Mouse (Mus musculus) left cerebral cortex, postnatal 36 days (tissue): ENCODE measurements at regions not wholly inside any gene's neighbourhood (a gene's known extent, or its start where the extent isn't known, plus 50 kb on each side); places are given as distances from the start of the nearest gene placed in this dataset.

Source experiments
- DNase-seq, 2 experiments: peaks; one replicate each; pipeline ENCODE4 v3.0.0; 2021 to 2022; ENCODE audit warnings: low spot score in 2 of 2, mixed read lengths in 1 of 2
- intact Hi-C: fragments of 180-260 bp; cut with DNase I; formaldehyde crosslinking; loops from one replicate; pipeline ENCODE4 v1.15.1; 2025

GRCm38 (mm10) chr14:28750301-28750700, 245.8 kb downstream of the Wnt5a start:
- intact Hi-C loops: no loop called here
- DNase-seq: no peak

- DNase-seq: no peak
- intact Hi-C loops: no loop called here
Measured at GRCm38 (mm10) chr14:28765201-28765600, 252.8 kb upstream of the Lrtm1 start.

DNA sequence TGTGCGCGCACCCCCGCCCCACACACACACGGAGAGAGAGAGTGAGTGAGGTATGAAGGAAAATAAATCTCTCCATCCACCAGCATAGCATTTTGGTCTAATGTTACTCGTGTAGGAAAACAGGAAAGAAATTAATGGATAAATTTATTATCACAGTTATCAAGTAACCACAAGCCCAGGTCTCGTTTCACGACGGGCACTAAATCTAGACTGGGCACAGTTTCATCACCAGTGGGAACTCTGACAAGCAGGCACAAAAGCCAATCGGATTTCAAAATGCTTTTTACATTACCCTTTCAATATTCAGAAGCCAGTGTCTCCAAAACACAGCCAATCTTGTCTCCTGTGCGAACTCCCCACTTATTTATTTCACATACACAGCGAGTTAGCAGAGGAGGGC, 244.9 kb upstream of the Lrtm1 start:
- intact Hi-C loops: no loop called here
- no peak for DNase-seq

GRCm38 (mm10) chr14:28775686-28776085, 242.3 kb upstream of the Lrtm1 start:
- DNase-seq: no peak
- intact Hi-C loops: no loop called here

DNA sequence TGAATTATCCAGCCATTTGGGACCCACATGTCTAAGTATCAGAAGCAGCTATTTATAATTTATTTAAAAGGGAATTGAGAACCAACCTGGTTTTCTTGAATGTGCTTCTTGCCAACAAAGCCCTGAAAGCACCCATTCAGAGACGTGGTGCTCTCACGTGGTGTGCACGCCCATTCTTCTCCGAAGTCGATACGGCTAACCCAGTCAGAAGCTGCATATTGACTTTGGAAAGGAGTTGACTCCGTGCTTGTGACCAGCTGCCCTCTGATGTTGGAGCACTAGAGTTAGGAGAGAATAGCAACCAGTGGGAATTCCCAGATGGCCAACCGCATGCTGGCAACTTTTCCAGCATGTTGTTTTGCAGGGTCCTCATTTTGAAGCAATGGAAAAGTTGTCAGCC, 240.2 kb upstream of the Lrtm1 start:
- DNase-seq: no peak
- intact Hi-C loops: no loop called here

GRCm38 (mm10) chr14:28781660-28782059, 236.3 kb upstream of the Lrtm1 start:
- intact Hi-C loops: no loop called here
- no peak for DNase-seq

DNA sequence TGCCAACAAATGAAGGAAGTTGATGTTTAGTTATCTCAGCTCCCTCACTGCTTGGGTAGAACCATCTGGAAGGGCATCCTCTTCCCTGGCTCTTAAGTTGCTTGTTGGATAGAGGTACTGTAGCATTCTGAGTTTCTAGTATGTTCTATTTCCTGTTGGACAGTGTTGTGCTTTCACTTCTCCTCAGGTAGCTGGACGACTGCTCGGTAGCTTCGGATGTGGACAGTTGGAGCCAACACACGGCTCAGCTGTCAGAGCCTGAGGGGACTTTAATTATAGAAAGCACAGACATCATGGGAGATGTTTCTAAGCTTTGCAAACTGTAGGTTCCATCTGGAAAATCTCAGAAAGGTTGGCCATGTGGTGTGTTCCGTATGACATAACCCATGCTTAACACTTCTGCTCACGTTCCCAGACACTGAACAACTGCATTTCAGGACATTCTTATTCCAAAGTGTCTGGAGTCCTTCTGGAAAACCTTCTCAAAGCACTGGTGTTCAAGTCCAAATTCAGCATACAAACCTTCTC, 233.8 kb upstream of the Lrtm1 start:
- intact Hi-C loops: no loop called here
- no peak for DNase-seq

DNA sequence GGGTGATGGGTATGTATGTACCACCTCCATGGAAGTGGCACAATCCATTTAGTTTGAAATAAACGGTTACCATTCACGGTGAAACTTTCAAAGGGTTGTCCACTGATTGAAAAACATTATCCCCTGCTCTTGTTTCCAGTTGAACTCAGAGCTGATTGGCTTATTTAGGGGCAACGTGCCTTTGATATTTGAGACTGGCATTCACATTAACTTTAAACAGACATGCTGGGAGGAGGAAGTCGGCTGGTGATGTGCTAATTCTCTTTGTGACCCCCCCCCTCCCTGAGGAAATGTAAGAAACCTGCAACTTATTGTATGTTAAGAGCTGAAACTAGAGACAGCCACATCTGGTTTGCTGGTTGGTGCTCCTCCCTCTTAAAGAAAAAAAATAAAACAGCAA, 219.7 kb upstream of the Lrtm1 start:
- intact Hi-C loops: no loop called here
- DNase-seq: no peak

DNA sequence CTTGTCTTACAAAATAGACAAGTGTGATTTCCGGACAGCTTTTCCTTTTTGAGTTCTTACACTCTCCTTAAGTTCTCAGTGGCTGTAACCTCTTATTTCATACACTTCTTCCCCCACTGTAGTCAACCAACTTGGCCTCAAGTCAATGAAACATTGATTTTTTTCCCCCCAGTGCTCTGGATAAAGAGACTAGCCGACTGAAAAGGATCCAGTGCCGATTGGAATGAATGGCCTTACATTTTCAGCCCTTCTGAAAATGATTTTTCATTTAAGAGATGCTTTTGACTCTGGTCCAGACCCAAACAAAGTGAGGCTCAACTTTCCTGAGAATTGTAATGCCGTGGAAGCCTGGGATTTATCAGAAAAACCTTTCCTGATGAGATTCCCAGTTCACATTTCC, 216.3 kb upstream of the Lrtm1 start:
- intact Hi-C loops: no loop called here
- DNase-seq: no peak

DNA sequence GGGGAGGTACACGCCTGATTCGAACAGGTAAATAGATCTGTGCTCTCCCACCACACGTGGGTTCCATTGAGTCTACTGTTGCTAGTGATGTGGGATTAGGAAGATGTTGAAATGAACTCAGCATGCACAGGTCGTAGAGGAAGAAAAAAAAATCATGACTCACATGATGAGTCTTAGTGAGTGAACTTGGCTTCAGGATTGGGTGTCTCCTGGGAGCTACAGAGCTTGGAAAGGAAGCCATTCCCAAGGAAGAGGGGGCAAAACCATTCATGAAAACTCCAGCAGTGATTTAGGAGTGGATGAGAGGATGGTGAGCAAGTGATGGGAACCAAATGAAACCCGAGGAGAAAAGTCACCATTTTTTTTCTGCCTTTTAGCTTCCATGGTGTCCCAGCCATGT, 215.9 kb upstream of the Lrtm1 start:
- intact Hi-C loops: no loop called here
- DNase-seq: no peak

DNA sequence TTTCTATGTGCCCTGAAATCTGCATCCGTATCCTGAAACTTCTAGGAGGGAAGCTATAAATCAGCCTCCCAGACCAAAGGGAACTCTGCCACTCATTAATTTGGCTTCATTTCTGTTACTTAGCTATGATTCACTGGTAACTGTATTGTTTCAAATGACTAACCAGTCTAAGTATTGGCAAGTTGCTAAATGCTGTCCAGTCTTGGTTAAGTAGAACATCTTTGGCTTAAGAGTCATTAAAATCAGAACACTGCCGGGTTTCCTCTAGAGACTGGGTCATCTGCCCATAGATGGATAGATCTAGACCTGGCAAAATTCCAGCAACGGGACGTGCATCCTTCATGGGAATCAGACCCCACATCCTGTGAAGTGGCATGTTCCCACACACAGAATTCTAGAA, 209.9 kb upstream of the Lrtm1 start:
- DNase-seq: no peak
- intact Hi-C loops: no loop called here

DNA sequence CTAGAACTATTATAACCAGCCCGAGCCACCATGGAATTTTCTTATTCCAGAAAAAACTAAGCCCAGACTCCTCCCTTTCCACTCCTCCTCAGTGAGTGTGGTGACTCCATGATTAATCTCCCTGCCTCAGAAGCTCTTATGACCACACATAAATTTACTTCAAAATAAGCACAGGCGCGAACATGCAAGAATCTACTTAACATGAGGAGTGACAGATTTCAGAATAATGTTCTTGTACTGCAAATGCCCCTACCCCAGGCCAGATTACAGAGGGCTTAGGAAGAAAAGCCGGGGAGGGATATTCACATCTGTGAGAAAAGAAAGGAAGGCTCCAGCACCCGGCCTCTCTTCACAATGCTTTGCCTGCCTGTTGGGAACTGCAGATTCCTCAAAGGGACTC, 208.7 kb upstream of the Lrtm1 start:
- intact Hi-C loops: no loop called here
- DNase-seq: no peak

- peak; percentile 9 to 10 for DNase-seq
- intact Hi-C loops: no loop called here
Measured at GRCm38 (mm10) chr14:28820970-28821369, 197.0 kb upstream of the Lrtm1 start.

- intact Hi-C loops: no loop called here
- DNase-seq: no peak
Measured at GRCm38 (mm10) chr14:28827186-28827585, 190.8 kb upstream of the Lrtm1 start.

DNA sequence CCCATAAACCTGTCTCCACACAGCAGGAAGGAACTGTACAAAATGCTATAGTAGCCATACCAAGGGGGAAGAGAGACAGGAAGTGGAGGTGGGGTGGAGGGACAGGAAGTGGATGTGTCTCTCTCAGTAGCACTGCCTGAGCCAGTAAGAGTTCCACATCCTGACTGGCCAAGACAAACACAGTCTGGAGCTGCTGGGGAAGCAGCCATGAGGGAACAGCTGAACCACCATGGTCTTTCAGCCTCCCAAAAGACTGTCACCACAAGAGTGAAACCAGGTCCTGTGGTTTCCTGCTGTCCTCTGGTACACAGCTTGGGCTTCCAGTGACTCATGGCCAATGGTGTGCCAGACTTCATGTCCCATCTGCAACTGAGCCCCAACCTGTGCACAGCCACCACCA, 180.9 kb upstream of the Lrtm1 start:
- intact Hi-C loops: no loop called here

GRCm38 (mm10) chr14:28848831-28849590, 169.0 kb upstream of the Lrtm1 start:
- peak in 1 of 2 experiments; percentile 5 for DNase-seq
- intact Hi-C loops: no loop called here

More for the DNA sequence above, 180.9 kb upstream of the Lrtm1 start:
- DNase-seq: no peak
